Mouse (Mus musculus) hindbrain, embryonic 15.5 days (tissue): Measurements from ENCODE around the gene Btbd35f17. TPM values are rescaled to one million over a fixed set of nuclear protein-coding genes. Genes with fewer than 3 reads are reported as not detected.
"Not testable (repeated sequence)": the region's sequence is repeated elsewhere in the genome, so short reads cannot be mapped to it uniquely, and the experiment has no call there.

Experiments
- ATAC-seq: fragments of 200-750 bp; cut with Nextera tagmentation; 2 replicates; pipeline ENCODE4 v1.8.0; 2017; ENCODE audit warnings: low read depth, moderate number of reproducible peaks, moderate TSS enrichment; ENCODE audit not compliant: low FRiP score
- H3K27ac ChIP-seq: fragments of 300-500 bp; sonication (generic); replicated peaks from 2 replicates; pipeline ENCODE4 v1.5.1; 2015; ENCODE audit warnings: mild to moderate bottlenecking, inconsistent platforms
- H3K27me3 ChIP-seq: fragments of 300-500 bp; sonication (generic); 2 replicates; pipeline ENCODE4 v1.6.1; 2015; ENCODE audit warnings: control low read depth, inconsistent platforms
- H3K36me3 ChIP-seq: fragments of 300-500 bp; sonication (generic); 2 replicates; pipeline ENCODE4 v1.6.1; 2015; ENCODE audit warnings: control low read depth, inconsistent platforms
- H3K4me1 ChIP-seq: fragments of 300-500 bp; sonication (generic); replicated peaks from 2 replicates; pipeline ENCODE4 v1.6.1; 2015; ENCODE audit warnings: control low read depth, inconsistent platforms
- H3K4me2 ChIP-seq: fragments of 300-500 bp; sonication (generic); 2 replicates; pipeline ENCODE4 v1.6.1; 2015; ENCODE audit warnings: moderate library complexity, mild to moderate bottlenecking, inconsistent platforms
- H3K4me3 ChIP-seq: fragments of 300-500 bp; sonication (generic); 2 replicates; pipeline ENCODE4 v1.5.1; 2015; ENCODE audit warnings: mild to moderate bottlenecking, inconsistent platforms
- H3K9ac ChIP-seq: fragments of 300-500 bp; sonication (generic); 2 replicates; pipeline ENCODE4 v1.6.1; 2015; ENCODE audit warnings: inconsistent platforms
- H3K9me3 ChIP-seq: fragments of 300-500 bp; sonication (generic); 2 replicates; pipeline ENCODE4 v1.6.1; 2016; ENCODE audit warnings: control low read depth, inconsistent platforms
- WGBS: fragments of 180-500 bp; shearing (Covaris S2); methylation state at CpG from one replicate; pipeline ENCODE4 v1.1.7; 2015; 5-methylcytosine and 5-hydroxymethylcytosine counted together
- polyA plus RNA-seq: library from polyadenylated mRNA; unstranded; fragments of >200 nt; fragmentation: Nextera tagmentation; extraction: Ambion mirVana; gene quantifications from 2 replicates; pipeline ENCODE4 v1.2.1, GENCODE M21; 2015

The Btbd35f17 gene
- polyA plus RNA-seq = not detected in 2 replicates

- not testable (repeated sequence) for H3K9ac ChIP-seq, H3K36me3 ChIP-seq, H3K4me1 ChIP-seq, H3K9me3 ChIP-seq, ATAC-seq, H3K4me2 ChIP-seq, H3K27me3 ChIP-seq, H3K4me3 ChIP-seq, H3K27ac ChIP-seq
- WGBS = 88% methylated on average over 2 of the region's 4 CpGs
Measured at GRCm38 (mm10) chrX:4370336-4370735, at the start of gene Btbd35f17. Gene Btbd35f17, plus strand, starts transcription at chrX:4370636.

Other genes starting within 250 kb of the Btbd35f17 start
- gene Btbd35f28, start 174.1 kb upstream of the Btbd35f17 start, polyA plus RNA-seq = not detected in 2 replicates
- not detected in 2 replicates for gene Btbd35f20, start 79.4 kb upstream of the Btbd35f17 start, polyA plus RNA-seq